Mouse (Mus musculus) limb, embryonic 12.5 days (tissue): ENCODE results near the gene Akap13. TPM values are rescaled to one million over a fixed set of nuclear protein-coding genes. Genes with fewer than 3 reads are reported as not detected.
"Not testable (repeated sequence)": the region's sequence is repeated elsewhere in the genome, so short reads cannot be mapped to it uniquely, and the experiment has no call there.

Experiments used
- ATAC-seq: fragments of 200-750 bp; cut with Nextera tagmentation; 2 replicates; pipeline ENCODE4 v1.8.0; 2017; ENCODE audit warnings: low read depth, moderate TSS enrichment; ENCODE audit not compliant: insufficient number of reproducible peaks, insufficient read depth, low FRiP score, low TSS enrichment
- H3K27ac ChIP-seq: fragments of 300-500 bp; sonication (generic); 2 replicates; pipeline ENCODE4 v1.5.1; 2016; ENCODE audit warnings: mild to moderate bottlenecking, moderate library complexity
- H3K27me3 ChIP-seq: fragments of 300-500 bp; sonication (generic); 2 replicates; pipeline ENCODE4 v1.6.1; 2016; ENCODE audit warnings: mild to moderate bottlenecking, moderate library complexity
- H3K36me3 ChIP-seq: fragments of 300-500 bp; sonication (generic); 2 replicates; pipeline ENCODE4 v1.6.1; 2016; ENCODE audit warnings: mild to moderate bottlenecking, moderate library complexity
- H3K4me1 ChIP-seq: fragments of 300-500 bp; sonication (generic); replicated peaks from 2 replicates; pipeline ENCODE4 v1.6.1; 2016
- H3K4me2 ChIP-seq: fragments of 300-500 bp; sonication (generic); 2 replicates; pipeline ENCODE4 v1.6.1; 2016; ENCODE audit warnings: mild to moderate bottlenecking, moderate library complexity
- H3K4me3 ChIP-seq: fragments of 300-500 bp; sonication (generic); replicated peaks from 2 replicates; pipeline ENCODE4 v1.5.1; 2016; ENCODE audit warnings: mild to moderate bottlenecking
- H3K9ac ChIP-seq: fragments of 300-500 bp; sonication (generic); replicated peaks from 2 replicates; pipeline ENCODE4 v1.6.1; 2016; ENCODE audit warnings: mild to moderate bottlenecking, moderate library complexity
- H3K9me3 ChIP-seq: fragments of 300-500 bp; sonication (generic); 2 replicates; pipeline ENCODE4 v1.6.1; 2016; ENCODE audit warnings: mild to moderate bottlenecking, moderate library complexity
- WGBS: fragments of 180-500 bp; shearing (Covaris S2); methylation state at CpG from one replicate; pipeline ENCODE4 v1.1.7; 2016; 5-methylcytosine and 5-hydroxymethylcytosine counted together
- polyA plus RNA-seq: library from polyadenylated mRNA; unstranded; fragments of >200 nt; fragmentation: Nextera tagmentation; extraction: Ambion mirVana; gene quantifications from 2 replicates; pipeline ENCODE4 v1.2.1, GENCODE M21; 2016

Gene Akap13
- polyA plus RNA-seq, 1 experiment from 2014 or later, result 44.9 TPM

DNA sequence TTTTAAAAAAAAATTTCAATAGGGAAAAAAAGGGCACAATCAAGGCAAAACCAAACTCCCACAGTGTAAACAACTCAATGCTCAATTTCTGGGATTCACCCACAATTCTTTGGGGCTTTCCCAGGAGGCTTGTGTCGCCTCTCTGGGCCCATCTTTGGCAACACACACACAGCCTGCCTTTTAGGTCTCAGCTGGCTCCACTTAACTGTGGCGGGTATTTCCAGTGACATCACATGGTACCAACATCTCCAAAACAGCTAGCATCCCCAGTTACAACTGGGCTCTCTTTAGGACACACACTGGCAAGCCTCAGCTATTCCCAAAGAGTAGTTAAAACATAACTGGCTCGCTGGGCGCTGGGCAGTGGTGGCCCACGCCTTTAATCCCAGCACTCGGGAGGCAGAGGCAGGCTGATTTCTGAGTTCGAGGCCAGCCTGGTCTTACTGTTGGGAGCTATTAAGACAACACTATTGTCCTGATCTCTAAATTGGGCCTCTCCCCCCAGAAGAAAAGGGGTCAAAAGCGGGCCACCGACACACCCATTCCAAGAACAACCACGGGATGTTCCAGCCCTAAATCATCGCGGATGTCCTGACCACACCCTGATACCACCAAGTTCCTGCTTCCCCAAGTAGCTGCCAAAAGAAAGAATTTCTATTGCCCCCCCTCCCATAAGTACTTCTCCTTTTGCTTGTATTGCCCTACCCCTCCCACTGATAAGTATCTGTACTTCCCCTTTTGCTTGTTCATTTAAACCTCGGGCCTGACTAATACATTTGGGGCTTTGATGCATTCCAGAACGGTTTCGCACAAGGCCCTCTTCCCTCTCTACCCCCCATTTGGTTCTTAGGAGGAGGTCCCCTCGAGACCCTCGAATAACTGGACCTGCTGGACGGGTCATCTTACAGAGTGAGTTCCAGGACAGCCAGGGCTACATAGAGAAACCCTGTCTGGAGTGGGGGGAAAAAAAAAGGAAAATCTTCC is 319.1 kb downstream of the Akap13 start:
- H3K4me2 ChIP-seq, H3K9me3 ChIP-seq, H3K27me3 ChIP-seq, ATAC-seq, H3K27ac ChIP-seq, H3K9ac ChIP-seq, H3K4me1 ChIP-seq, H3K4me3 ChIP-seq: not testable (repeated sequence)
- 94% methylated on average over 18 of the region's 18 CpGs for WGBS
- H3K36me3 ChIP-seq, result peaks cover 68% of the 10 kb centered on the region

DNA sequence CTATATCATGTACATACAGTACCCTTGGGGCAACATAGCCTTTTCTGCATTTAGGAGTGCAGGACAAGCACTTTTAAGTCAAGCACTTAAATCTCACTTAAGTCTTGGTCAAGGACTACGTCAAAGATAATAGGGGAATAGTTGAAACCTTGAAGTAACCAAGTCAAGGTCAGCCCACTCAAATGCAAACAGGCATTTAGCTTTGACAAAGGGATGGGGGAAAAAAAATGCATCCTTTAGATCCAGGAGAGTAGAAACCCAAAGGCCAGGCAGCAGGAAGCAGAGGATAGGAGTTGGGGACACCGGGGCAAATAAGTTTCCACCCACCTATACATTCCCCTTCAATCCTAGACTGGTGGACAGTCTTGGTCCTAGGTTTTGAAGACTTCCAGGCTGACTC is 322.7 kb downstream of the Akap13 start:
- Histone ChIP-seq H3K36me3 (peaks cover 52% of the 10 kb centered on the region), H3K9ac (no peak overlapping the region), H3K4me2 (no peak overlapping the region), H3K4me3 (no peak overlapping the region), H3K27me3 (no peaks in the 10 kb centered on the region), H3K27ac (no peak overlapping the region), H3K4me1 (peaks cover 11% of the 10 kb centered on the region), H3K9me3 (no peaks in the 10 kb centered on the region)
- no peak for ATAC-seq
- 92% methylated on average over 2 of the region's 2 CpGs for WGBS

DNA sequence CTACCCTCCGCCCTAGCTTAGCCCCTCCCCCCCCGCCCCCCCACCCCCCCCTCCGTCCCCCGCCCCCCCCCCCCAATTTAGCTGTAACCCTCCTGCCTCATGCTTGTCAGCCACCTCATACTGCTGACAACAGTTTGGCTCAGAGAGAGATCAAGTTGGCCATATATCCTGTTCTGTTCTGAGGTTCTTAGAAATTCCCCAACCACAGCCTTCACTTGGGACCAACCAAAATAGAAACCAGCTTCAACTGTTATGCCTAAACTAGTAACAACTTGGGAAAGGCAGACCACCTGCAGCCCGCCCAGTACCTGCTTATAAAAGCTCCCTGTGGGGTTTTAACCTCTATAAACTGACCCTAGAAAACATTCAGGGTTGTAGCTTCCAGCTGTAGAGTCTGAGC is 325.5 kb downstream of the Akap13 start:
- Histone ChIP-seq H3K4me3 (peak overlapping the region; percentile 63), H3K36me3 (peaks cover 40% of the 10 kb centered on the region), H3K27ac (no peak overlapping the region; the same call in 1 of the 2 replicates), H3K27me3 (no peaks in the 10 kb centered on the region), H3K4me1 (peaks cover 11% of the 10 kb centered on the region), H3K9ac (peak overlapping the region; percentile 71; the same call in 1 of the 2 replicates), H3K4me2 (peak overlapping the region; percentile 63), H3K9me3 (no peaks in the 10 kb centered on the region)
- ATAC-seq, result peak; percentile 12; the same call in 1 of the 2 replicates
- WGBS, result 8% methylated on average over 1 of the region's 5 CpGs

DNA sequence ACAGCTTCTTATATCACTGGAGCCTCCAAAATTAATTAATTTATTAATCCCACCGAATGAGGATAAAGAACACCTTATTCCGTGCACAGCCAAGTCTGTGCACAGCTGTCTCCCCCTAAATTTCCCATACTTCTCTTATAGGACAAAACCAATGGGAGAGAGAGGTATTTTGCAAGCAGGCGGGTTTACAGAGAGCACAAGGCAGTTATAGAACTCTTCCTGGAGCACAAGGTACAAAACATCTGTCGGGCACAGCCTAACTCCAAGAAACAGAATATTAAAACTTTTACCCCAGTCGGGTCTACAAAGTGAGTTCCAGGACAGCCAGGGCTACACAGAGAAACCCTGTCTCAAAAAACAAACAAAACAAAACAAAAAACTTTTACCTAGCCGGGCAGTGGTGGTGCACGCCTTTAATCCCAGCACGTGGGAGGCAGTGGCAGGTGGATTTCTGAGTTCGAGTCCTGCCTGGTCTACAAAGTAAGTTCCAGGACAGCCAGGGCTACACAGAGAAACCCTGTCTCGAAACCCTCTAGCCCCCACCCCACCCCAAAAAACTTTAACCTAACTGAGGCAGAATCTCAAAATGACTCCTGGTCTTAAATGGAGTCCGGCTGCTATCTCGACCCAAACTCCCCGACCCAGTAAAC is 326.1 kb downstream of the Akap13 start:
- Histone ChIP-seq H3K36me3 (peaks cover 35% of the 10 kb centered on the region; the same call in 1 of the 2 replicates), H3K27ac (peak overlapping the region; percentile 53)
- 2% methylated on average over 13 of the region's 13 CpGs for WGBS

DNA sequence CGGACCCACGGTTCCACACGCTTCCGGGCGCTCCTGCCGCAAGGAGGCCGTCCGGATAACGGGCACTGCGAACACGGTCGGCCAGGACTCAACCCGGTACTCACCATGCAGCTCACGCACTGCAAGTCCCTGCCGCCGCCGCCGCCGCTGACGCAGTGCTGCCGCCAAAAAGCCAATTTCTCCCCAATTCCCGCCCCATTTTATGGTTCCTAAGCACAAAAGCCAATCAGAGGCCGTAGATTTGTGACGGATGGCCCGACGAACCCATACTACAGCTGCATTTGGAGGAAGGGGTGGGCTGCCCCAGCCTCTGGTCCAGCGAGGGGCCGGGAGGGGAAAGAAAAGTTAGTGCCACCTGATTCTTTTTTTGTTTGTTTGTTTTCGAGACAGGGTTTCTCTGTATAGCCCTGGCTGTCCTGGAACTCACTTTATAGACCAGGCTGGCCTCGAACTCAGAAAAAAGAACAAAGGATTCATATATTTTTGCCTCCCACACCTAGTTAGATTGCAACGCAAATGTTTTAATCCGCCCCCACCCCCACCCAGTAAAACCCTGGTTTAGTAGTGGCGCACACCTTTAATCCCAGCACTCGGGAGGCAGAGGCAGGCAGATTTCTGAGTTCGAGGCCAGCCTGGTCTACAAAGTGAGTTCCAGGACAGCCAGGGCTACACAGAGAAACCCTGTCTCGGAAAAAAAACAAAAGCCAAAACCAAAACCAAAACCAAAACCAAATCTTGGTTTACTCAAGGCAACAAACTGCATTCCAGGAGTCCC is 326.8 kb downstream of the Akap13 start:
- H3K4me3 ChIP-seq, result peak overlapping the region; percentile 63
- peaks cover 22% of the 10 kb centered on the region for H3K4me1 ChIP-seq
- peak; percentile 89 for ATAC-seq
- peak overlapping the region; percentile 53; the same call in 1 of the 2 replicates for H3K27ac ChIP-seq
- no peaks in the 10 kb centered on the region for H3K27me3 ChIP-seq
- H3K36me3 ChIP-seq, result peaks cover 28% of the 10 kb centered on the region; the same call in 1 of the 2 replicates
- peak overlapping the region; percentile 63 for H3K4me2 ChIP-seq
- H3K9me3 ChIP-seq, result no peaks in the 10 kb centered on the region
- peak overlapping the region; percentile 71 for H3K9ac ChIP-seq
- 12% methylated on average over 36 of the region's 36 CpGs for WGBS

More for the DNA sequence above, 326.1 kb downstream of the Akap13 start:
- Histone ChIP-seq H3K4me1 (peaks cover 18% of the 10 kb centered on the region), H3K4me3 (peak overlapping the region; percentile 63), H3K9me3 (no peaks in the 10 kb centered on the region), H3K27me3 (no peaks in the 10 kb centered on the region), H3K4me2 (peak overlapping the region; percentile 63), H3K9ac (peak overlapping the region; percentile 71)
- ATAC-seq, result no peak; the same call in none of the 2 replicates

DNA sequence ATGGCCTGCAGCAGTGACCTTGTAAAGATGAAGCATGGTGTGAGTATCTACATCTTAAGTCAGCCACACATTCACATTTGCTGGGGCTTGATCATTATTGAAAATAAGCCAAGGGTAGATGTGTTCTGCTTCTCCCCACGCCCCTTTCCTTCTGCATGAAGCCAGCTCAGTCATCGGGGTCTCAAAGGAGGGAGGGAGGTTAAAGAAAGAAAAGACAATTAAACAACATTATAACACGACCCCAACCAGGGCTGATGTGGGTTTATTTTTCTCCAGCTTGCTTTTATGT is 327.3 kb downstream of the Akap13 start:
- no peak overlapping the region for H3K27ac ChIP-seq
- no peak overlapping the region for H3K4me3 ChIP-seq
- no peaks in the 10 kb centered on the region for H3K9me3 ChIP-seq
- WGBS, result 88% methylated on average over 3 of the region's 3 CpGs
- no peak overlapping the region for H3K9ac ChIP-seq
- H3K4me2 ChIP-seq, result no peak overlapping the region
- no peak for ATAC-seq
- H3K36me3 ChIP-seq, result peaks cover 23% of the 10 kb centered on the region; the same call in 1 of the 2 replicates
- H3K27me3 ChIP-seq, result no peaks in the 10 kb centered on the region
- peaks cover 22% of the 10 kb centered on the region for H3K4me1 ChIP-seq

DNA sequence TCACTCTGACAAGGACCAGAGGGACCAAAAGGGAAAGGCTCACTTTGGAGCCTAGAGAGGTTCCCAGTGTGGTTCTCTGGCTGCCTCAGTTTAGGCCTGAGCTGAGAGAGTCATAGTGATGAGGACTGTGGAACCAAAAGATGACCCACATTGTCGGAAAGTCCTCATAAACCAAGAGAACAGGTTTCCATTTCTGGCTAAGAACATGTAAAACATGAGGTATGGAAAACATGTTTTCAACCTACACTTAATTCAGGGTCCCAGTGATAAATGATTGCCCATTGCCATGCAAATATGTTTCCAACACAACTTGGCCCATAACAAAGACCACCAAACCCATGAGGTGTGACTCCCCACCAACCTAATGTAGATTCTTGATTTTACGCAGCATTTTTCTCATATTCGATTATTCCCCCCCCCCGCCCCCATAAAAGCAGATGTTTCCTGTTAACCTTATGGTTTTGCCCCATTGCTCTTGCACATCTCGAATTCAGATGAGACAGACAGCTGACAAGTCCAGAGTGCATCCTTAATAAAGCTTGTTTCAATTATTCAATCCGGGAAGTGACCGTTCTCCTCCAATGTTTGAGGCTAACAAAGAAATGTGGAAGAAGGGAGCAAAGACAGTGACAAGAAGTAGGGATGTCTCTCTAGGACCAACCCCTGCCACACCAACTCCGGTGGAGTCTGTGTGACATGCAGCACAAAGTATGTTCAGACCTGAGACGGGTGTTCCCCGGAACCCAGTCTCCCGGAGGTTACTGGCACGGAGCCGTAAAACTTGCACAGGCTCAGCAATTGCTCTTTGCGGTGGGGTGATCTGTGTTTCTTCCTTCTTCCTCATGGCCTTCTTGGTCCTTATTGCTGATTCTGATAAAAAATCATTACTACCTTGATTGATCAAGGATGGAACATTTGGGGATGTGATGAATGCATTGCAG is 330.3 kb downstream of the Akap13 start:
- ATAC-seq, result no peak
- H3K9ac ChIP-seq, result no peak overlapping the region
- no peak overlapping the region for H3K4me2 ChIP-seq
- no peak overlapping the region for H3K4me3 ChIP-seq
- no peaks in the 10 kb centered on the region for H3K27me3 ChIP-seq
- peaks cover 18% of the 10 kb centered on the region for H3K4me1 ChIP-seq
- H3K9me3 ChIP-seq, result no peaks in the 10 kb centered on the region
- WGBS, result 69% methylated on average over 14 of the region's 14 CpGs
- H3K36me3 ChIP-seq, result no peaks in the 10 kb centered on the region
- H3K27ac ChIP-seq, result no peak overlapping the region

DNA sequence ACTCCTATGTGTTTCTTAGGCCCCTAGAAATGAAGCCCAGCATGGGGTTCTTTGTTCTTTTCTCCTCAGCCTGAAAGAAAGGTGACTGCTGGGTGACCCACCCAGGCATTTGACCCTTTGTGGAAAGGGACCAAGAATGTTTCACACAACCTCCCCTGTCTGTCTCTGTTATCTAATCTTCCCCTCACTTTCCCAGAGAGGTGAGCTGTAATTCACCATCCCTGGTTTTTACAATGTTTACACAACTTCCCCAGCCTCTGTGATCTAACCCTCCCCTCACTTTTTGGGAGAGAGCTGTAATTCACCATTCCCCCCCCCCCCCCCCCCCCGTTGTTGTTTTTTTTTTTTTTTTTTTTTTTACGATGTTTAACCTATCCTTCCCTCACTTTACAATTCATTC is 331.5 kb downstream of the Akap13 start:
- Histone ChIP-seq H3K27me3 (no peaks in the 10 kb centered on the region), H3K9ac (no peak overlapping the region), H3K4me3 (no peak overlapping the region), H3K4me2 (no peak overlapping the region), H3K27ac (no peak overlapping the region), H3K9me3 (no peaks in the 10 kb centered on the region), H3K4me1 (peaks cover 11% of the 10 kb centered on the region; the same call in 1 of the 2 replicates), H3K36me3 (no peaks in the 10 kb centered on the region)
- no peak for ATAC-seq
- 0% methylated on average over 1 of the region's 2 CpGs for WGBS

DNA sequence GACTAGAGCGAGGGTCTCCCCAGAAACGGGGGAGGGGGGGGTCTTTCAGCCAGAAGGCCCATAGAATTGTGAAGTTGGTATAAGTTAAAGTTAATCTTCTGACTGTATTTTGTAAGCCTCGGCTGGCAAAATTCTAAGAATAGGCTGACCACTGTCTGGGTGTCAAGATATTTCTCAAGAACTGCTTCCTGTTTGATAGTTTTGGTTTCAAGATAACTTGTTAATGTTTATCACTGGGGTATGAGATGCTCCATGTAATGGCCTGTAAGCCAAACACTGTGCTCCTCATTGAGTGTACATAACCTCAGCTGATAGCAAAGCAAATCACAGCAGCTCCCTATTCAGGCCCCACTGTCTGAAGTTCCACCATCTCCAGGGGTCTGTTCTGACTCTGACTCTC is 332.0 kb downstream of the Akap13 start:
- H3K9ac ChIP-seq, result no peak overlapping the region
- H3K9me3 ChIP-seq, result no peaks in the 10 kb centered on the region
- H3K4me1 ChIP-seq, result peaks cover 11% of the 10 kb centered on the region; the same call in 1 of the 2 replicates
- no peak overlapping the region for H3K27ac ChIP-seq
- no peak overlapping the region for H3K4me2 ChIP-seq
- ATAC-seq, result no peak
- 46% methylated on average over 3 of the region's 3 CpGs for WGBS
- no peaks in the 10 kb centered on the region for H3K27me3 ChIP-seq
- no peak overlapping the region for H3K4me3 ChIP-seq
- H3K36me3 ChIP-seq, result no peaks in the 10 kb centered on the region

DNA sequence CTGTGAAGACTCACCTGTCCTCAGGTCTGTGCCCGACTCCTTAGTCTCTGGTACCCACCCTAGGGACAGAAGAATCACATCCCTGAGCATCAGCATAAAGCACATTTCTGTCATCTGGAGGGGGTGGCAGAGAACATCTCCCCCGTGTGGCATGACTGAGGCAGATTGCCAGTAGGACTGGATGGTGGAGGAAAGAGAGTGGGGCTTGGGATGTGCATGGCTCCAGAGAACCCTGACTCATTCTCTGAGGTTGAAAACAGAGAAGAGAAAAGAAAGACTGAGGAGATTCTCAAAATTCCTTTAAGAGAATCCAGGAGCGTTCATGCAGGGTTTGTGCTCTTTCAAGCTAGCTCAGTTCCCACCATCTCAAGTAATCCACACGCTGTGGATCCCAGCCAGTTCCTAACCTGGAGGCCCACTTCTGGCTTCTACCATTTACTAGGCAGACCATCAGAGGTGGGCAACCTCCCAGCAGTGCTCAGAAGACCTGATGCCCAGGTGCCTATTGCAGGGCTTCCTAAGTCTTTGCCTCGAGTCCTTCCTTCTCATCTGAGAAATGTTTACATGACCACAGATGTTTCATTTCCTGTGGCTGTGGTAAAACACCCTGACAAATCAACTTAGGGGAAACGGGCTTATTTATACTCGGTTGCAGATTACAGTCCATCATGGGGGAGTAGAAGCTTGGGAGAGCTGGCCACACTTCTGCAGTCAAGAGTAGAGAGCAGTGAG is 332.9 kb downstream of the Akap13 start:
- WGBS, result 73% methylated on average over 4 of the region's 7 CpGs
- not testable (repeated sequence) for H3K27me3 ChIP-seq, H3K9me3 ChIP-seq, ATAC-seq, H3K27ac ChIP-seq, H3K4me2 ChIP-seq, H3K4me3 ChIP-seq, H3K36me3 ChIP-seq, H3K9ac ChIP-seq
- H3K4me1 ChIP-seq, result peaks cover 12% of the 10 kb centered on the region; the same call in 1 of the 2 replicates
